Mouse (Mus musculus): ENCODE measurements around the gene Wsb1. TPM values are rescaled to one million over a fixed set of nuclear protein-coding genes. Genes with fewer than 3 reads are reported as not detected.
"Not testable (repeated sequence)": the region's sequence is repeated elsewhere in the genome, so short reads cannot be mapped to it uniquely, and the experiment has no call there.

The Wsb1 gene
- polyA plus RNA-seq (2021) = 237 TPM

GRCm38 (mm10) chr11:79254391-79255098 lies at the start of gene Wsb1:
TSS of gene Wsb1 (minus strand) at chr11:79254671.
- peak; percentile 78 for ATAC-seq
- no peaks in the 10 kb centered on the region for H3K27me3 ChIP-seq
- POLR2A ChIA-PET = interaction anchor here (0.7 to 1.9 kb wide), 5 partner anchors 9 to 88 kb away, joined by 3 to 6 read pairs (median 5); partner anchors contain the start of gene Gm9964
- peak; percentile 60 for DNase-seq (ENCODE audit: low read depth, low spot score)
- no peak for TF ChIP-seq CTCF (IDR thresholded peaks at IDR 0.05)
- CTCF ChIA-PET = no interaction called here
- in situ Hi-C loops (cut with MboI; ENCODE audit: low pct_unique_long_range_greater_than_20kb) = no loop called here

DNA sequence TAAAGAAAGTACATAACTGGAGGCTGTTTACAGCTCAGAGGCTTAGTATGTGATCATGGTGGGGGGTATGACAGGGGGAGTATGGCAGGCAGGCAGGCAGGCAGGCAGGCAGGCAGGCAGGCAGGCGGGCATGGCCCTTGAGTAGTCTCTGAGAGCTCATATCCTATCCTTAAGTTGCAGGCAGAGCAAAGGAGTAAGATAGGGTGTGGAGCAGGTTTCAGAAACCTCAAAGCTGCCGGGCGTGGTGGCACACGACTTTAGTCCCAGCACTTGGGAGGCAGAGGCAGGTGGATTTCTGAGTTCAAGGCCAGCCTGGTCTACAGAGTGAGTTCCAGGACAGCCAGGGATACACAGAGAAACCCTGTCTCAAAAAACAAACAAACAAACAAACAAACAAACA lies 49.8 kb upstream of the Wsb1 start:
- CTCF ChIA-PET; in situ Hi-C loops (cut with MboI; ENCODE audit: low pct_unique_long_range_greater_than_20kb); H3K27me3 ChIP-seq; DNase-seq (ENCODE audit: low read depth, low spot score): not testable (repeated sequence)
- peak; percentile 23 for ATAC-seq
- POLR2A ChIA-PET = interaction anchor here (1.0 kb wide), 1 partner anchor 25 kb away, joined by 3 read pairs; no protein-coding TSS in a partner anchor

DNA sequence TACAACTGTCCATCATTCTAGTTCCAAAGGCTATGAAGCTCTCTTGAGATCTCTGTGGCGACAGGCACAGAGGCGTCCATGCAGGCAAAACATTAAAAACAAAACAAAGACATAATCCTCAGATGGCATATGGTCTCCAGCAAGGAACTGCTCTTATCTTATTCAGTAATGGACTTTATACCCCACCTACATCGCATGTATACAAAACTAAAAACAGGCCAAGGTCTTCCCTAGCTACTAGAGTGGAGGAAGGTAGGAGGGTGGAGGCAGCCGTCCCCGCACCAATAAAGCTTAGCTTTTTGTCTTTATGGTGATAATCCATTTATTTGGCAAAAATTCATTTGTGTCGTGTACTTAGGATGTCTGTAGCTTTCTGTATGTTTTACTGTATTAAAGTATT lies 48.6 kb upstream of the Wsb1 start:
- no peaks in the 10 kb centered on the region for H3K27me3 ChIP-seq
- in situ Hi-C loops (cut with MboI; ENCODE audit: low pct_unique_long_range_greater_than_20kb) = no loop called here
- no peak for TF ChIP-seq CTCF (IDR thresholded peaks at IDR 0.05)
- no peak for DNase-seq (ENCODE audit: low read depth, low spot score)
- no peak for ATAC-seq
- CTCF ChIA-PET = interaction anchor here (0.8 to 1.8 kb wide), 4 partner anchors 11 to 95 kb away, joined by 3 to 5 read pairs (median 4); no protein-coding TSS in a partner anchor
- POLR2A ChIA-PET = interaction anchor here (0.6 kb wide), 2 partner anchors 255 to 319 kb away, joined by 3 to 4 read pairs; partner anchors contain the start of gene Lgals9

GRCm38 (mm10) chr11:79299719-79300431 lies 45.4 kb upstream of the Wsb1 start:
- ChIA-PET POLR2A (interaction anchor here (0.6 to 0.7 kb wide), 2 partner anchors 116 to 1709 kb away, joined by 3 read pairs; no protein-coding TSS in a partner anchor), CTCF (interaction anchor here (0.6 kb wide), 1 partner anchor 93 kb away, joined by 3 read pairs; no protein-coding TSS in a partner anchor)
- TF ChIP-seq CTCF (IDR thresholded peaks at IDR 0.05) = no peak
- H3K27me3 ChIP-seq = no peaks in the 10 kb centered on the region
- in situ Hi-C loops (cut with MboI; ENCODE audit: low pct_unique_long_range_greater_than_20kb) = loop anchor here (5.0 kb wide), 1 partner anchor 97 kb away; no protein-coding TSS in a partner anchor
- ATAC-seq (no peak), DNase-seq (ENCODE audit: low read depth, low spot score) (no peak)

- ATAC-seq (no peak), DNase-seq (ENCODE audit: low read depth, low spot score) (no peak)
- ChIA-PET CTCF (interaction anchor here (0.8 to 4.1 kb wide), 15 partner anchors 8 to 278 kb away, joined by 3 to 25 read pairs (median 4); no protein-coding TSS in a partner anchor), POLR2A (interaction anchor here (0.6 to 0.9 kb wide), 3 partner anchors 9 to 43 kb away, joined by 3 to 5 read pairs (median 3); no protein-coding TSS in a partner anchor)
- in situ Hi-C loops (cut with MboI; ENCODE audit: low pct_unique_long_range_greater_than_20kb) = loop anchor here (5.0 kb wide), 1 partner anchor 100 kb away; no protein-coding TSS in a partner anchor
- no peak for TF ChIP-seq CTCF (IDR thresholded peaks at IDR 0.05)
- no peaks in the 10 kb centered on the region for H3K27me3 ChIP-seq
These were observed 42.5 kb upstream of the Wsb1 start, which contains the start of gene Gm9964 for GRCm38 (mm10) chr11:79296856-79297491. TSS of gene Gm9964 (minus strand) at chr11:79296906.

DNA sequence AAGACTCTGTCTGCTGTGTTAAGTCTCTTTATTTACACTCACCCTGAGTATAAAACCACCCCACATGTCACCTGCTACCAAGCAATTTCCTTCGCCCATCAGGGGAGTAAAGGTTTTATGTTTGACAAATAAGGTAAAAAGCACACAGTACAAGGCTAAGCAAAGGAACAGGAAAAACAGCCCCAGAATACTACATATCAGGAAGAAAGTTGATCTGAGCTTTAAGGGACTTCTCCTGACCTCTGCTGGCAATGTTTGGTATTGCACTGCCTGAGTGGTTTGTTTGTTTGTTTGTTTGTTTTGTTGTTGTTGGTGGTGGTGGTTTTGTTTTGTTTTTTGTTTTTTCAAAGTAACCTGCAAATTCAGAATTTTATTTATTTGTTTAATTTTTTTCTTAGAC lies 41.7 kb upstream of the Wsb1 start:
- DNase-seq (ENCODE audit: low read depth, low spot score) (no peak), ATAC-seq (no peak)
- no peaks in the 10 kb centered on the region for H3K27me3 ChIP-seq
- peak; percentile 83 for TF ChIP-seq CTCF (IDR thresholded peaks at IDR 0.05)
- POLR2A ChIA-PET = interaction anchor here (0.9 kb wide), 1 partner anchor 10 kb away, joined by 3 read pairs; no protein-coding TSS in a partner anchor
- CTCF ChIA-PET = interaction anchor here (0.8 to 4.1 kb wide), 14 partner anchors 10 to 275 kb away, joined by 3 to 25 read pairs (median 4); no protein-coding TSS in a partner anchor
- in situ Hi-C loops (cut with MboI; ENCODE audit: low pct_unique_long_range_greater_than_20kb) = loop anchor here (5.0 kb wide), 1 partner anchor 101 kb away; no protein-coding TSS in a partner anchor

DNA sequence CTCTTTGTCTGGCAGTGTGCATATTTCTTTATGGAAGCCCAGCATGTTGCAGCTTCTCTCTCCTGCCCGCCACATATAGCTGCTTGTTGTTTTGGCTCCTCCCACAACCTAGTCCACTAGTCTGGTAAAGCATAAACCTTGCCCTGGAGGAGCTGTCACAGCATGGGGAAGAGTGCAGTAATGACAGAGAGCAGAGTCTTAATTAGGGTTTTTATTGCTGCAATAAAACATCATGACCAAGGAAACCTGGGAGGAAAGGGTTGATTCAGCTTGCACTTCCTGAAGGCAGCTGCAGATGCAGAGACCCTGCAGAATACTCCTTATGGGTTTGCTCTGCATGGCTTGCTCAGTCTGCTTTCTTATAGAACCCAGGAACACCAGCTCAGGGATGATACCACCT lies 39.5 kb upstream of the Wsb1 start:
- POLR2A ChIA-PET = no interaction called here
- no peak for ATAC-seq

GRCm38 (mm10) chr11:79293025-79293424 lies 38.6 kb upstream of the Wsb1 start:
- ChIA-PET POLR2A (interaction anchor here (1.8 kb wide), 1 partner anchor 64 kb away, joined by 4 read pairs; no protein-coding TSS in a partner anchor), CTCF (no interaction called here)
- in situ Hi-C loops (cut with MboI; ENCODE audit: low pct_unique_long_range_greater_than_20kb) = loop anchor here (5.0 kb wide), 3 partner anchors 71 to 331 kb away; no protein-coding TSS in a partner anchor
- TF ChIP-seq CTCF (IDR thresholded peaks at IDR 0.05) = no peak
- no peaks in the 10 kb centered on the region for H3K27me3 ChIP-seq
- ATAC-seq = no peak
- DNase-seq (ENCODE audit: low read depth, low spot score) = no peak

More for the DNA sequence above, 39.5 kb upstream of the Wsb1 start:
- in situ Hi-C loops (cut with MboI; ENCODE audit: low pct_unique_long_range_greater_than_20kb) = loop anchor here (5.0 kb wide), 3 partner anchors 72 to 332 kb away; no protein-coding TSS in a partner anchor
- CTCF ChIA-PET = interaction anchor here (0.9 kb wide), 1 partner anchor 69 kb away, joined by 3 read pairs; no protein-coding TSS in a partner anchor
- no peak for DNase-seq (ENCODE audit: low read depth, low spot score)
- no peaks in the 10 kb centered on the region for H3K27me3 ChIP-seq
- no peak for TF ChIP-seq CTCF (IDR thresholded peaks at IDR 0.05)

- no peak for TF ChIP-seq CTCF (IDR thresholded peaks at IDR 0.05)
- CTCF ChIA-PET = interaction anchor here (0.9 to 1.2 kb wide), 3 partner anchors 30 to 180 kb away, joined by 3 to 4 read pairs (median 4); no protein-coding TSS in a partner anchor
- in situ Hi-C loops (cut with MboI; ENCODE audit: low pct_unique_long_range_greater_than_20kb) = loop anchor here (5.0 kb wide), 3 partner anchors 70 to 330 kb away; no protein-coding TSS in a partner anchor
- DNase-seq (ENCODE audit: low read depth, low spot score) (peak; percentile 39), ATAC-seq (no peak)
- no peaks in the 10 kb centered on the region for H3K27me3 ChIP-seq
- POLR2A ChIA-PET = interaction anchor here (0.7 to 1.8 kb wide), 3 partner anchors 15 to 63 kb away, joined by 3 to 6 read pairs (median 4); partner anchors contain the start of gene Wsb1
These were observed 37.7 kb upstream of the Wsb1 start for GRCm38 (mm10) chr11:79292130-79292529.

Measured in Patski (cell line).